Mouse (Mus musculus) embryonic fibroblast, embryonic 13.5 days (primary cell): Measurements from ENCODE around the gene Itgb3.

Experiments used
- CTCF ChIP-seq: IDR thresholded peaks from 2 replicates; pipeline ENCODE4 v1.5.1; 2011; ENCODE audit warnings: mild to moderate bottlenecking, control low read depth, low read length, moderate library complexity, borderline replicate concordance; ENCODE audit not compliant: insufficient read depth
- POLR2A ChIP-seq: IDR thresholded peaks from 2 replicates; pipeline ENCODE4 v1.6.1; 2011; ENCODE audit warnings: low read depth, mild to moderate bottlenecking, control low read depth, low read length, moderate library complexity

DNA sequence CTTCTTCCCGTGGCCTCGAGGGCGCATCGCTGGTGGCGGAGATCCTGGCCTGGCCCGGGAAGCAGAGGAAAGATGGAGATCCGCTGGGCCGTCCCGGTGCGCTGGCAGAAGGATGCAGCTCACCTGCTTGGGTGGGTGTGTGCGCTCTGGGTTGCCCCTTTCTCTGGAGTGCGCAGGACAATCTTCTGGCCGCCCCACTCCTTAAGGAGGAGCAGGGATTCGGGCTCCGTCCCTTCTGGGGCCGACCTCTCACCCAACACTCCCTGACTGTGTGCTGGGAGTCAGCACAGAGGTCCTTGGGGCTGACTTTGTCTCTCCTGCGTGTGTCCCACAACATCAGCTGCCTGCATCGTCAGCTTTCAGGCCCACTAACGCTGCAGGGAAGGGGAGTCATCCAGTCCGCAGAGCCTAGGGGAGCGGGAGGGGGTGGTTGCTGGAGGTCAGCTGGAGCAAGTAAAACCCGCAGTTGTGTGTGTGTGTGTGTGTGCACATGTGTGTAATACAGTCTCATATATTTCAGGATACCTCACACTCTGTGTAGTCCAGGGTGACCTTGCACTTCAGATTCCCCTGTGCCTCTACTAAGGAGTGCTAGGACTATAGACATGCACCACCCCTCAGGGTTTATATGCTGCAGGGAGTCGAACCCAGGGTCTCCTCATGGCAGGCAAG lies 585 bp downstream of the Itgb3 start:
- no peak for TF ChIP-seq CTCF
- TF ChIP-seq POLR2A, result no peak
